Mouse (Mus musculus) liver, embryonic 16.5 days (tissue): ENCODE measurements around the gene Olfr357. TPM values are rescaled to one million over a fixed set of nuclear protein-coding genes. Genes with fewer than 3 reads are reported as not detected.

Source experiments
- ATAC-seq: fragments of 200-750 bp; cut with Nextera tagmentation; 2 replicates; pipeline ENCODE4 v1.8.0; 2017; ENCODE audit warnings: low read depth, mild to moderate bottlenecking, moderate number of reproducible peaks, moderate library complexity
- H3K27ac ChIP-seq: fragments of 300-500 bp; sonication (generic); 2 replicates; pipeline ENCODE4 v1.5.1; 2014; ENCODE audit warnings: mild to moderate bottlenecking, low read length
- H3K27me3 ChIP-seq: fragments of 300-500 bp; sonication (generic); 2 replicates; pipeline ENCODE4 v1.6.1; 2014; ENCODE audit warnings: low read depth, low read length, mixed read lengths; ENCODE audit not compliant: control insufficient read depth, insufficient read depth
- H3K36me3 ChIP-seq: fragments of 300-500 bp; sonication (generic); 2 replicates; pipeline ENCODE4 v1.6.1; 2014; ENCODE audit warnings: mild to moderate bottlenecking; ENCODE audit not compliant: control insufficient read depth, insufficient read depth
- H3K4me1 ChIP-seq: fragments of 300-500 bp; sonication (generic); 2 replicates; pipeline ENCODE4 v1.6.1; 2014; ENCODE audit warnings: low read depth, low read length, mixed read lengths; ENCODE audit not compliant: control insufficient read depth
- H3K4me2 ChIP-seq: fragments of 300-500 bp; sonication (generic); 2 replicates; pipeline ENCODE4 v1.6.1; 2014; ENCODE audit warnings: low read depth, low read length, mixed read lengths
- H3K4me3 ChIP-seq: fragments of 300-500 bp; sonication (generic); 2 replicates; pipeline ENCODE4 v1.5.1; 2014; ENCODE audit warnings: low read depth, mild to moderate bottlenecking, low read length
- H3K9ac ChIP-seq: fragments of 300-500 bp; sonication (generic); 2 replicates; pipeline ENCODE4 v1.6.1; 2014; ENCODE audit warnings: low read depth, low read length
- H3K9me3 ChIP-seq: fragments of 300-500 bp; sonication (generic); replicated peaks from 2 replicates; pipeline ENCODE4 v1.6.1; 2016; ENCODE audit warnings: low read length; ENCODE audit not compliant: control insufficient read depth
- WGBS: fragments of 180-500 bp; shearing (Covaris S2); extraction: QIAGEN DNeasy Blood & Tissue Kit; methylation state at CpG from one replicate; pipeline ENCODE4 v1.1.7; 2014; ENCODE audit not compliant: insufficient replicate concordance; 5-methylcytosine and 5-hydroxymethylcytosine counted together
- polyA plus RNA-seq: library from polyadenylated mRNA; unstranded; fragments of >200 nt; fragmentation: Nextera tagmentation; extraction: Ambion mirVana; gene quantifications from 2 replicates; pipeline ENCODE4 v1.2.1, GENCODE M21; 2015

Gene Olfr357
- not detected in 2 replicates for polyA plus RNA-seq

DNA sequence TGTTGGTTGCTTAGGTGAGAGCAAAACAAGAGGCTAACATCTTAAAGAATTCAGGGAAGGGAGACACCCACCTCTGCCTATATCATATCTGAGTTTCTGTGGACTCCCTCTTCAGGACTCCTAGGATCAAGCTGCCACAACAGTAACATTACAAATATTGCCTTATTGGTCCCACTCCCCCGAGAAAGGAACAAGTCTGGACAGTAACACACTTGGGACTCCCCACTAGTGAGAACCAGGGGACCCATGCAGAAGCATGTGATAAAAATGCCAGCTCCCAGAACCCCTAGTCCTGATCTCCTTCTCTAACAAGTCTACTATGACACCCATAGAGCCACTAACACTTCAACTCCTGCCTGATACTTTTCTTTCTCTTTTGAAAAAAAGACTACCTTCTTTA lies at the start of gene Olfr357:
Gene Olfr357 (plus strand): TSS at position 301 of the 400 bp plus-strand sequence.
- no peaks in the 10 kb centered on the region for H3K9me3 ChIP-seq
- no peaks in the 10 kb centered on the region for H3K36me3 ChIP-seq
- H3K27me3 ChIP-seq: no peaks in the 10 kb centered on the region
- no peaks in the 10 kb centered on the region for H3K4me1 ChIP-seq
- H3K4me3 ChIP-seq: no peak within 1 kb of the TSS
- no peak within 1 kb of the TSS for H3K27ac ChIP-seq
- WGBS: 22% methylated on average over 1 of the region's 1 CpGs
- no peak within 1 kb of the TSS for H3K9ac ChIP-seq
- no peak for ATAC-seq
- H3K4me2 ChIP-seq: no peak within 1 kb of the TSS

DNA sequence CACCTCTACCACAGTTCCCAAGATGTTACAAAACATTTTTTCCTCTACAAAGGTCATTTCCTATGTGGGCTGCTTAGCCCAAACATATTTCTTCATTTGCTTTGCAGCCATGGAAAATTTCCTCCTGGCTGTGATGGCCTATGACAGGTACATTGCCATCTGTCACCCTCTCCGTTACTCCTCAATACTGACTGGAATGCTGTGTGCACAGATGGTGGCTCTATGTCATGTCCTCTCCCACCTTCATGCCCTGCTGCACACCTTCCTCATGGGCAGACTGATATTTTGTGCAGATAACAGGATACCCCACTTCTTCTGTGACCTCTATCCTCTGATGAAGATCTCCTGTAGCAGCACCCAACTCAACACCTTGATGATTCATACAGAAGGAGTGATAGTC lies 3.4 kb downstream of the Olfr357 start:
- Histone ChIP-seq H3K9me3 (no peaks in the 10 kb centered on the region), H3K27ac (no peak overlapping the region), H3K4me3 (no peak overlapping the region), H3K36me3 (no peaks in the 10 kb centered on the region), H3K4me2 (no peak overlapping the region), H3K27me3 (no peaks in the 10 kb centered on the region), H3K9ac (no peak overlapping the region), H3K4me1 (no peaks in the 10 kb centered on the region)
- WGBS: 63% methylated on average over 1 of the region's 1 CpGs
- no peak for ATAC-seq

DNA sequence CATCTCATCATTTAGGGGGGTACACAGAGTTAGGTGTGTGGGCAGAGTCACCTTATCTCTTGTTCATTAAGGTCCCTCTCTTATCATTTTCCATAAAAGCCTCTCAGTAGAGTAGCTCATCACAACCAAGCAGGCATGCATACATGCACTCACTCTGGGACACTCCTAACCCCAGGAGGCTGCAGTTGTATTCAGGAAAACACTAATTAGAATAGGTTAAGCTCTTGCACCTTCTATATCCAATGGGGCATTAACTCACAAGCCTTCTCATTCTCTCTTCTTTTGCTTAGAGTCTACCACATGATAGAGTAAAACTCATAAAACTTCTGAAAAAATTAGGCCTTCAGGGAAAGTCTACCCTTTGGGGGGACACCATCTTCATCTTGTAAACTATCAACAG lies 15.6 kb downstream of the Olfr357 start, which contains the start of gene Olfr358:
Gene Olfr358 (minus strand): TSS at position 101 of the 400 bp plus-strand sequence.
- Histone ChIP-seq H3K4me1 (no peaks in the 10 kb centered on the region), H3K9me3 (no peaks in the 10 kb centered on the region), H3K27me3 (no peaks in the 10 kb centered on the region), H3K4me2 (no peak within 1 kb of the TSS), H3K9ac (no peak within 1 kb of the TSS), H3K36me3 (no peaks in the 10 kb centered on the region), H3K27ac (no peak within 1 kb of the TSS), H3K4me3 (no peak within 1 kb of the TSS)
- no peak for ATAC-seq

Other genes starting within 250 kb of the Olfr357 start
- not detected in 2 replicates for gene Olfr348, start 209.6 kb upstream of the Olfr357 start, polyA plus RNA-seq
- not detected in 2 replicates for gene Olfr50, start 203.3 kb upstream of the Olfr357 start, polyA plus RNA-seq
- not detected in 2 replicates for gene Olfr3, start 176.8 kb upstream of the Olfr357 start, polyA plus RNA-seq
- gene Olfr350, start 147.5 kb upstream of the Olfr357 start, polyA plus RNA-seq: not detected in 2 replicates
- not detected in 2 replicates for gene Olfr351, start 131.2 kb upstream of the Olfr357 start, polyA plus RNA-seq
- gene Olfr352, start 125.4 kb upstream of the Olfr357 start, polyA plus RNA-seq: not detected in 2 replicates
- not detected in 2 replicates for gene Olfr353, start 100.9 kb upstream of the Olfr357 start, polyA plus RNA-seq
- gene Olfr354, start 88.1 kb upstream of the Olfr357 start, polyA plus RNA-seq: not detected in 2 replicates
- gene Olfr355, start 64.9 kb upstream of the Olfr357 start, polyA plus RNA-seq: not detected in 2 replicates
- not detected in 2 replicates for gene Olfr356, start 56.7 kb upstream of the Olfr357 start, polyA plus RNA-seq
- gene Olfr358, start 15.5 kb downstream of the Olfr357 start, polyA plus RNA-seq: not detected in 2 replicates
- gene Olfr360, start 71.9 kb downstream of the Olfr357 start, polyA plus RNA-seq: not detected in 2 replicates
- gene Olfr361, start 95.5 kb downstream of the Olfr357 start, polyA plus RNA-seq: not detected in 2 replicates
- gene Olfr362, start 124.1 kb downstream of the Olfr357 start, polyA plus RNA-seq: not detected in 2 replicates
- gene Olfr364-ps1, start 145.5 kb downstream of the Olfr357 start, polyA plus RNA-seq: not detected in 2 replicates
- gene Olfr365, start 194.4 kb downstream of the Olfr357 start, polyA plus RNA-seq: not detected in 2 replicates
- gene Olfr366, start 217.7 kb downstream of the Olfr357 start, polyA plus RNA-seq: not detected in 2 replicates